ENCODE assay signal across 12 mouse cellular contexts in the genomic region with DNA sequence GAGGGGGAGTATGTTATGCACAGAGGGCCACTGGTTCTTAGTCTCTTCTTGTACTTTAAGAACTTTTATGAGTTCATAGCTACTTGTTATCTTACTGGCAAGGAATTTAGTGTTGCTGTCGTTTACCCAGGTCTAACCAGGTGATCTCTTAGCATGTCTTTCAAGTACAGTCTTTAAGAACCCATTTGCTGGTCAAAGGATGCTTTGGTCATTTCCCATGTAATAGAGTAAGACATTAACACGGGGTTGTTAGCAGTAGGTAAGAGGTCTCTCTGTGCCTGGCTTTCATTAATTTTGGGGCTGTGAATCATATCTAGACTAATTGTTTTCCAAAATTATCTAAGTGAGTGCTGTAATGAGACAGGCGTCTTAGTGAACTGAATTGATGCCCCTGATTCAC. TPM values are rescaled to one million over a fixed set of nuclear protein-coding genes. Genes with fewer than 3 reads are reported as not detected.
DNase-seq lines count a peak whose midpoint lies in the region; ATAC-seq and TF ChIP-seq lines count a peak whose summit lies in the region.
"Had no signal": no experiment of that assay in that cellular context is flagged by ENCODE, and none has a peak within 500 bp of the region (broad histone marks: within the 10 kb centered on the region; RNA-seq: fewer than 3 reads in every experiment).

No protein-coding gene starts in this region.

- no peak for TF ChIP-seq POLR2A in MEL (IDR thresholded peaks at IDR 0.05; ENCODE audit: control insufficient read depth in 1 of 2, insufficient read depth in 1 of 2, low read depth in 1 of 2, low read length in 2 of 2, poor library complexity in 1 of 2)

- no peak for ATAC-seq in heart, embryonic 14.5 days (ENCODE audit: insufficient number of reproducible peaks, insufficient read depth, low FRiP score, low read depth)
- no peak for ATAC-seq in hindbrain, embryonic 15.5 days (ENCODE audit: low FRiP score, low read depth)
- no peak for ATAC-seq in megakaryocyte progenitor cell, adult 5-6 weeks (replicated peaks; ENCODE audit: poor library complexity)

- peaks cover 0 to 18% of the 10 kb centered on the region in 2 experiments; a peak in 2 of 4 replicates for H3K4me1 ChIP-seq in heart, embryonic 14.5 days (ENCODE audit: control insufficient read depth in 2 of 2, insufficient read depth in 2 of 2, low read length in 2 of 2)
- H3K4me1 ChIP-seq in MEL (ENCODE audit: control insufficient read depth in 1 of 2, insufficient read depth in 2 of 2, low read length in 2 of 2) = no peaks in the 10 kb centered on the region; a peak in 2 of 4 replicates
- H3K4me1 ChIP-seq in hindbrain, embryonic 15.5 days (replicated peaks) = peaks cover 20% of the 10 kb centered on the region

- H3K27me3 ChIP-seq in heart, embryonic 14.5 days (ENCODE audit: control insufficient read depth, insufficient read depth, low read length) = no peaks in the 10 kb centered on the region
- no peaks in the 10 kb centered on the region for H3K27me3 ChIP-seq in MEL (ENCODE audit: control insufficient read depth in 1 of 2, insufficient read depth in 2 of 2, low read length in 2 of 2)
- H3K27me3 ChIP-seq in hindbrain, embryonic 15.5 days = no peaks in the 10 kb centered on the region

- 65% methylated on average over 3 of the region's 3 CpGs for WGBS in heart, embryonic 14.5 days
- 80% methylated on average over 3 of the region's 3 CpGs for WGBS in hindbrain, embryonic 15.5 days
- WGBS in macrophage (ENCODE audit: missing documents) = 77% methylated on average over 3 of the region's 3 CpGs

- peak overlapping the region; percentile 5; the same call in 1 of the 2 replicates for H3K9ac ChIP-seq in heart, embryonic 14.5 days (ENCODE audit: low read length)
- no peak overlapping the region; the same call in 1 of the 2 replicates for H3K9ac ChIP-seq in MEL (ENCODE audit: control insufficient read depth, low read depth, low read length, poor library complexity, severe bottlenecking)
- H3K9ac ChIP-seq in hindbrain, embryonic 15.5 days = no peak overlapping the region

- peaks cover 21% of the 10 kb centered on the region for H3K79me2 ChIP-seq in MEL (ENCODE audit: control insufficient read depth, insufficient read depth, low read length, poor library complexity)
- peaks cover 61% of the 10 kb centered on the region for H3K79me2 ChIP-seq in macrophage (ENCODE audit: inconsistent target)

- no peak for TF ChIP-seq RAD21 in MEL (IDR thresholded peaks at IDR 0.05; ENCODE audit: low read depth, low read length)

- TF ChIP-seq EP300 in MEL (IDR thresholded peaks at IDR 0.05; ENCODE audit: low read depth in 1 of 2, low read length in 2 of 2) = no peak

- no peak for TF ChIP-seq CTCF in MEL (IDR thresholded peaks at IDR 0.05 in 2 of 3, conservative IDR thresholded peaks at IDR 0.05 in 1 of 3; ENCODE audit: control insufficient read depth in 1 of 3, insufficient read depth in 1 of 3, low read depth in 2 of 3, low read length in 3 of 3, poor library complexity in 1 of 3, severe bottlenecking in 1 of 3)

- H3K27ac ChIP-seq in heart, embryonic 14.5 days (replicated peaks in 1 of 2; ENCODE audit: control insufficient read depth in 1 of 2, insufficient read depth in 1 of 2, low read depth in 2 of 2, low read length in 2 of 2) = no peak overlapping the region
- H3K27ac ChIP-seq in MEL (ENCODE audit: control insufficient read depth, low read depth, low read length) (no peak overlapping the region), macrophage (no peak overlapping the region)
- no peak overlapping the region for H3K27ac ChIP-seq in hindbrain, embryonic 15.5 days (replicated peaks)
- H3K27ac ChIP-seq: left cerebral cortex, adult 2 months had no signal

- no peak overlapping the region for H3K4me3 ChIP-seq in heart, embryonic 14.5 days (ENCODE audit: control insufficient read depth in 1 of 2, insufficient read depth in 1 of 2, low read depth in 1 of 2, low read length in 2 of 2)
- H3K4me3 ChIP-seq in MEL (ENCODE audit: control insufficient read depth in 1 of 2, insufficient read depth in 1 of 2, low read depth in 2 of 2, low read length in 2 of 2) (no peak overlapping the region; a peak in 1 of 4 replicates), macrophage (ENCODE audit: inconsistent target) (peak overlapping the region; percentile 46; the same call in 1 of the 2 replicates)
- H3K4me3 ChIP-seq in hindbrain, embryonic 15.5 days = no peak overlapping the region

- H3K4me2 ChIP-seq in heart, embryonic 14.5 days (ENCODE audit: low read length) = peak overlapping the region; percentile 76
- peak overlapping the region; percentile 64 for H3K4me2 ChIP-seq in hindbrain, embryonic 15.5 days

- H3K9me3 ChIP-seq in heart, embryonic 14.5 days (ENCODE audit: control insufficient read depth, low read length) = no peaks in the 10 kb centered on the region
- no peaks in the 10 kb centered on the region for H3K9me3 ChIP-seq in MEL (replicated peaks; ENCODE audit: insufficient read depth, low read length)
- H3K9me3 ChIP-seq in hindbrain, embryonic 15.5 days = no peaks in the 10 kb centered on the region

- no peak for DNase-seq in heart, postnatal 4 days
- peak; percentile 10 for DNase-seq in MEL (ENCODE audit: low read depth, low spot score)
- no peak for DNase-seq in MN1 (ENCODE audit: low spot score)
- DNase-seq in adrenal gland, adult 8-10 months = no peak
- DNase-seq: cerebellum, postnatal 36 days; gastrocnemius, postnatal 25 days; thymus, postnatal 36 days had no signal

- H3K36me3 ChIP-seq in heart, embryonic 14.5 days (ENCODE audit: control insufficient read depth, insufficient read depth, low read length) = peaks cover 28% of the 10 kb centered on the region
- peaks cover 9 to 14% of the 10 kb centered on the region in 2 experiments for H3K36me3 ChIP-seq in MEL (ENCODE audit: control insufficient read depth in 1 of 2, insufficient read depth in 2 of 2, low read length in 2 of 2)
- H3K36me3 ChIP-seq in hindbrain, embryonic 15.5 days = peaks cover 9% of the 10 kb centered on the region
- H3K36me3 ChIP-seq in macrophage (ENCODE audit: inconsistent target) = peaks cover 25% of the 10 kb centered on the region

TF ChIP-seq in MEL, 35 proteins besides CTCF, POLR2A, EP300 and RAD21:
- TF ChIP-seq KAT2A (conservative IDR thresholded peaks at IDR 0.05; ENCODE audit: low read depth, low read length) (no peak), GABPA (IDR thresholded peaks at IDR 0.05; ENCODE audit: low read depth, low read length) (no peak), GATA1 (IDR thresholded peaks at IDR 0.05; ENCODE audit: low read depth, low read length) (no peak), ZMIZ1 (IDR thresholded peaks at IDR 0.05; ENCODE audit: low read depth, low read length) (no peak), NRF1 (IDR thresholded peaks at IDR 0.05; ENCODE audit: insufficient read depth, low read depth, low read length, poor library complexity, severe bottlenecking) (no peak), MAFK (IDR thresholded peaks at IDR 0.05; ENCODE audit: borderline replicate concordance, low read depth, low read length) (no peak), MAZ (IDR thresholded peaks at IDR 0.05; ENCODE audit: low read depth, low read length) (no peak), RCOR1 (IDR thresholded peaks at IDR 0.05; ENCODE audit: low read depth, low read length) (no peak), HCFC1 (IDR thresholded peaks at IDR 0.05; ENCODE audit: low read depth, low read length) (no peak), POLR2AphosphoS2 (IDR thresholded peaks at IDR 0.05; ENCODE audit: low read length) (no peak), ZKSCAN1 (IDR thresholded peaks at IDR 0.05; ENCODE audit: low read depth, low read length) (no peak), ZC3H11A (IDR thresholded peaks at IDR 0.05; ENCODE audit: low read depth, low read length) (no peak), TAL1 (IDR thresholded peaks at IDR 0.05; ENCODE audit: low read length) (no peak), E2F4 (IDR thresholded peaks at IDR 0.05; ENCODE audit: borderline replicate concordance, low read depth, low read length) (no peak), CHD1 (IDR thresholded peaks at IDR 0.05; ENCODE audit: low read depth, low read length) (no peak), MYB (IDR thresholded peaks at IDR 0.05; ENCODE audit: low read depth, low read length) (no peak)

RNA-seq across cellular contexts. Expression of a gene that starts 1.8 kb away (rescaled TPM):
- 26.0 and 33.5 TPM in 2 replicates for polyA plus RNA-seq in heart, embryonic 14.5 days (2014; fragmentation: Nextera tagmentation; extraction: Ambion mirVana)
- total RNA-seq in heart, postnatal 4 days (2021) = 10 to 100 TPM; 14.1 to 14.9 TPM
- total RNA-seq in MEL (2012; rRNA removed) = 16.2 and 18.5 TPM in 2 replicates
- 10 to 100 TPM in 1 of 2 experiments, not detected in 1; 13.6 TPM for polyA plus RNA-seq in MEL (2012; ENCODE audit: insufficient read depth in 1 of 2, insufficient read length in 2 of 2, low read depth in 1 of 2, low replicate concordance in 2 of 2, missing spikeins in 1 of 2)
- 27.8 and 28.0 TPM in 2 replicates for polyA plus RNA-seq in hindbrain, embryonic 15.5 days (2015; fragmentation: Nextera tagmentation; extraction: Ambion mirVana)
- total RNA-seq in macrophage (2018; cell fraction: chromatin; rRNA removed) = 100 to 1,000 TPM; 116 to 210 (median 137) TPM
- total RNA-seq in macrophage (2018; cell fraction: cytosol; rRNA removed) = 10 to 100 TPM; 43.8 to 69.8 (median 59.7) TPM
- 100 to 1,000 TPM in 23 of 26 experiments, 10 to 100 TPM in 3; 85.5 to 178 (median 116) TPM for total RNA-seq in macrophage (2018; cell fraction: nucleus; rRNA removed)
- 37.7 to 48.5 TPM (median 39.0 TPM) in 3 replicates for polyA plus RNA-seq in macrophage (2018)
- 20.7 and 22.1 TPM in 2 replicates for total RNA-seq in megakaryocyte progenitor cell, adult 5-6 weeks (2015)
- 31.9 and 32.2 TPM in 2 replicates for total RNA-seq in megakaryocyte progenitor cell, adult 5-6 weeks (2017)
- total RNA-seq in adrenal gland, adult 8-10 months (2022) = 10 to 100 TPM; 24.7 to 31.3 (median 29.1) TPM

RNA-seq across cellular contexts. Expression of a gene that starts 11.4 kb away (rescaled TPM):
- polyA plus RNA-seq in heart, embryonic 14.5 days (2014; fragmentation: Nextera tagmentation; extraction: Ambion mirVana) = 14.3 and 16.8 TPM in 2 replicates
- 10 to 100 TPM; 31.3 to 36.3 TPM for total RNA-seq in heart, postnatal 4 days (2021)
- total RNA-seq in MEL (2012; rRNA removed) = 1.0 and 4.8 TPM in 2 replicates
- polyA plus RNA-seq in MEL (2012; ENCODE audit: insufficient read depth in 1 of 2, insufficient read length in 2 of 2, low read depth in 1 of 2, low replicate concordance in 2 of 2, missing spikeins in 1 of 2) = 10 to 100 TPM in 1 of 2 experiments, 1 to 10 TPM in 1; 6.7 to 24.0 TPM
- 12.7 and 13.5 TPM in 2 replicates for polyA plus RNA-seq in hindbrain, embryonic 15.5 days (2015; fragmentation: Nextera tagmentation; extraction: Ambion mirVana)
- 1 to 10 TPM in 6 of 26 experiments, under 1 TPM in 12, not detected in 8; 0.12 to 9.0 (median 0.59) TPM for total RNA-seq in macrophage (2018; cell fraction: chromatin; rRNA removed)
- under 1 TPM in 25 of 26 experiments, not detected in 1; under 0.01 to 0.78 (median 0.17) TPM for total RNA-seq in macrophage (2018; cell fraction: cytosol; rRNA removed)
- 1 to 10 TPM in 6 of 26 experiments, under 1 TPM in 11, not detected in 9; 0.17 to 2.8 (median 0.86) TPM for total RNA-seq in macrophage (2018; cell fraction: nucleus; rRNA removed)
- polyA plus RNA-seq in macrophage (2018) = not detected in 3 replicates
- total RNA-seq in megakaryocyte progenitor cell, adult 5-6 weeks (2015) = not detected in 2 replicates
- total RNA-seq in megakaryocyte progenitor cell, adult 5-6 weeks (2017) = not detected in 2 replicates
- 1 to 10 TPM in 2 of 4 experiments, under 1 TPM in 2; 0.89 to 1.8 (median 0.97) TPM for total RNA-seq in adrenal gland, adult 8-10 months (2022)
